Mouse (Mus musculus) ES-E14 (cell line): ENCODE data around the gene Tpbgl.

Source experiments
- MAFK ChIP-seq: IDR thresholded peaks from 2 replicates; pipeline ENCODE4 v1.6.1; 2014; ENCODE audit warnings: mild to moderate bottlenecking, low read depth, low read length, inconsistent platforms; ENCODE audit not compliant: insufficient read depth
- ZC3H11A ChIP-seq: IDR thresholded peaks from 2 replicates; pipeline ENCODE4 v1.6.1; 2012; ENCODE audit warnings: low read depth, mild to moderate bottlenecking, inconsistent platforms, low read length, borderline replicate concordance
- ZNF384 ChIP-seq: IDR thresholded peaks from 2 replicates; pipeline ENCODE4 v1.6.1; 2012; ENCODE audit warnings: low read depth, low read length, inconsistent platforms

GRCm38 (mm10) chr7:99644701-99645100 lies 17.8 kb upstream of the Tpbgl start:
- no peak for TF ChIP-seq MAFK
- no peak for TF ChIP-seq ZNF384
- TF ChIP-seq ZC3H11A, result no peak
